Mouse (Mus musculus): ENCODE results near the gene Flvcr2. TPM values are rescaled to one million over a fixed set of nuclear protein-coding genes. Genes with fewer than 3 reads are reported as not detected.

The Flvcr2 gene
- polyA plus RNA-seq, 1 experiment from 2014 or later, result 12.2 TPM

DNA sequence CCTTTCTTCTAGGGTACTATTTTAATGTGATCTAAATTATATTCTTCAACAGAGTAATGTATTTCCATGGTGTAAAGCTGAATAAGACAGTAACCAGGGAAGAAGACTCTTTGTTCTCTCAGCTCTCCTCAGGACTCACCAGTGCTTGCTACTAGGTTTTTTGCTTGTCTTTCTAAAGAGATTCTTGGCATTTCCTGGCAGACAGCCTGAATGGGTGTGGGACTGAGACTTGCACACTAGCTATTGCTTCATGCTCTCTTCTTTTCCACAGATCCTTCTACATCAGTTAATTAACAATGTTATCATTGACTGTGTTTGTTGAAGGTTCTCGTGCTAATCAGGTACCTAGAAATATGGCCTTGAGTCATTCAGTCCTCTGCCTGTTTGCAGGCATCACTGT lies 107.9 kb downstream of the Flvcr2 start:
- WGBS, result 22% methylated on average over 1 of the region's 1 CpGs
- H3K4me1 ChIP-seq (replicated peaks; ENCODE audit: control insufficient read depth, insufficient read depth, low read length), result no peaks in the 10 kb centered on the region

DNA sequence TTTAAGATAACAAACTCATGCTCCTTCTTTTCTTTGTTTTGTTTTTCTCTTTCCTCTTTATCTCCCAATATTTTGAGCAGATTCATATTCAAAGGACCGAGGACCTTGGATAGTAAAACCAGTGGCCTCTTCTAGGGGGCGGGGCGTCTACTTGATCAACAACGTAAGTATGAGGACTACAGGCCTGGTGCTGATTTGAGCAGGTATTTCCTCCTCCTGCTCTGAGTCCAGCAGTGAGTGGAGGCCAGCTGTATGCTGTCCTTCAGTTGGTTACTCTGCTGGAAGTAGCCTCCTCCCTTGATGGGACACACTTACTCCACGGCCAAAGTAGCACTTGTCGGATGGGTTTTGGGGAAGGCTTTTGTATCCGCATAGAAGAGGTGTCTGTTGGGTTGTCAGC lies 111.0 kb downstream of the Flvcr2 start:
- H3K27me3 ChIP-seq (replicated peaks; ENCODE audit: control insufficient read depth, insufficient read depth, low read length), result no peaks in the 10 kb centered on the region

More for the DNA sequence above, 107.9 kb downstream of the Flvcr2 start:
- H3K9ac ChIP-seq (ENCODE audit: low read depth, low read length), result no peak overlapping the region
- TF ChIP-seq CTCF (IDR thresholded peaks at IDR 0.05; ENCODE audit: low read depth), result no peak
- no peaks in the 10 kb centered on the region for H3K27me3 ChIP-seq (replicated peaks; ENCODE audit: control insufficient read depth, insufficient read depth, low read length)
- no peak overlapping the region for H3K4me2 ChIP-seq (replicated peaks; ENCODE audit: low read depth)
- no peak for ATAC-seq
- no peak overlapping the region for H3K27ac ChIP-seq (ENCODE audit: low read depth, low read length)
- H3K36me3 ChIP-seq (ENCODE audit: control insufficient read depth, insufficient read depth), result peaks cover 8% of the 10 kb centered on the region
- no peak overlapping the region for H3K4me3 ChIP-seq (ENCODE audit: low read depth, low read length)
- no peaks in the 10 kb centered on the region for H3K9me3 ChIP-seq (ENCODE audit: control insufficient read depth)

DNA sequence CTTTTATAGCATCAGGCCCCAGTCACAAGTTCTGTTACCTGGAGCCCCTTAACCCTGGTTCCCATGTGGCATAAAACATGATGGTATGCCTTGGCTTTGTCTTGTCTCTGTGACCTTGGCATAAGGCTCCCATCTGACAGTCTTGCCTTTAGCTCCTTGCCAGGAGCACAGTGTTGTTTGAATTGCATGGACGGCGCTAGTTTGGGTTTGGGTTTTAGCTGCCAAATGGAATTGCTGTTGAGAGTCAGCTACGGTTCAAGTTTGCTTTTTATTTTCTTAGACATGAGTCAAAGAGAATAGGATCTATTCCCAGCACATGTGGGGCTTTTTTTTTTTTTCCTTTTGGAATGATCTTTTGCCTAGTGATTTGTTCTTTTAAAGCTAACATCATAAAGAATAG lies 112.8 kb downstream of the Flvcr2 start:
- H3K4me2 ChIP-seq (replicated peaks; ENCODE audit: low read depth), result no peak overlapping the region
- H3K27me3 ChIP-seq (replicated peaks; ENCODE audit: control insufficient read depth, insufficient read depth, low read length), result no peaks in the 10 kb centered on the region
- H3K27ac ChIP-seq (ENCODE audit: low read depth, low read length), result no peak overlapping the region
- TF ChIP-seq CTCF (IDR thresholded peaks at IDR 0.05; ENCODE audit: low read depth), result no peak
- H3K4me1 ChIP-seq (replicated peaks; ENCODE audit: control insufficient read depth, insufficient read depth, low read length), result no peaks in the 10 kb centered on the region
- no peak for ATAC-seq
- WGBS, result 55% methylated on average over 3 of the region's 3 CpGs
- no peak overlapping the region for H3K9ac ChIP-seq (ENCODE audit: low read depth, low read length)
- H3K9me3 ChIP-seq (ENCODE audit: control insufficient read depth), result no peaks in the 10 kb centered on the region
- H3K4me3 ChIP-seq (ENCODE audit: low read depth, low read length), result no peak overlapping the region
- H3K36me3 ChIP-seq (ENCODE audit: control insufficient read depth, insufficient read depth), result peaks cover 5% of the 10 kb centered on the region

More for the DNA sequence above, 111.0 kb downstream of the Flvcr2 start:
- Histone ChIP-seq H3K4me3 (ENCODE audit: low read depth, low read length) (no peak overlapping the region), H3K4me1 (replicated peaks; ENCODE audit: control insufficient read depth, insufficient read depth, low read length) (no peaks in the 10 kb centered on the region), H3K9me3 (ENCODE audit: control insufficient read depth) (no peaks in the 10 kb centered on the region), H3K9ac (ENCODE audit: low read depth, low read length) (no peak overlapping the region), H3K4me2 (replicated peaks; ENCODE audit: low read depth) (no peak overlapping the region), H3K36me3 (ENCODE audit: control insufficient read depth, insufficient read depth) (peaks cover 5% of the 10 kb centered on the region), H3K27ac (ENCODE audit: low read depth, low read length) (no peak overlapping the region)
- TF ChIP-seq CTCF (IDR thresholded peaks at IDR 0.05; ENCODE audit: low read depth), result no peak
- WGBS, result 75% methylated on average over 7 of the region's 7 CpGs
- ATAC-seq, result no peak

DNA sequence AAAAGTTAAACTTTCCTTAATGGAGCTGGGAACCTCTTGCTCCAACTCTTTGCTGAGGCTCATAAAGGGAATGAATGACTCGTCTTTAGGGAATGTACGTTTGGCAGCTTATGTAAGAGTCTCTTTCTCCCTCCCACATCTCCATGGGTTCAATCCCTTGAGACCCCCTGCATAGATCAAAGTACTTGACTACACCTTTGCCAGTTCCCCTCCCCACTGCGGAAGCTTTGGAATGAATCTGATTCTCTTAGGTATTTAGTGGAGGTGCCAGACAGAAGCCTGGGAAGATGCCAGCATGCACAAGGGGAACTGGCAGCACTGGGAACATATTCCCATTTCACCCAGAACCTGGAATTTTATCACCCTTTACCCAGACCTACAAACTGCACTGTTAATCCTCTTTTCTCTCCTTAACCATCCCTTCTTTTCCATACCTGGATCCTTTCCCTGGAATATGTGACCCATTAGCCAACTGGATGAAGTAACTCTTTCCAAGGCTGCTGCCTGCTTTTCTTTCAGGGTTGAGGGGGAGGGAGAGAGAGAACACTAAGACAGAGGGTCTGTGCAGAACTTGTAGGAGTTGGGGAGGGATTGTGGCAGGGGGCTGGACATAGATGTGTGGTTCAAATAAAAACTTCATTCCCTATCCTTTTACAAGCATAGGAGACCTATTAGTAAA lies 113.3 kb downstream of the Flvcr2 start:
- Histone ChIP-seq H3K4me2 (replicated peaks; ENCODE audit: low read depth) (no peak overlapping the region), H3K9me3 (ENCODE audit: control insufficient read depth) (no peaks in the 10 kb centered on the region), H3K9ac (ENCODE audit: low read depth, low read length) (no peak overlapping the region), H3K27ac (ENCODE audit: low read depth, low read length) (no peak overlapping the region), H3K4me3 (ENCODE audit: low read depth, low read length) (no peak overlapping the region), H3K36me3 (ENCODE audit: control insufficient read depth, insufficient read depth) (peaks cover 10% of the 10 kb centered on the region), H3K27me3 (replicated peaks; ENCODE audit: control insufficient read depth, insufficient read depth, low read length) (no peaks in the 10 kb centered on the region), H3K4me1 (replicated peaks; ENCODE audit: control insufficient read depth, insufficient read depth, low read length) (no peaks in the 10 kb centered on the region)
- 52% methylated on average over 3 of the region's 3 CpGs for WGBS
- ATAC-seq, result no peak
- TF ChIP-seq CTCF (IDR thresholded peaks at IDR 0.05; ENCODE audit: low read depth), result no peak

DNA sequence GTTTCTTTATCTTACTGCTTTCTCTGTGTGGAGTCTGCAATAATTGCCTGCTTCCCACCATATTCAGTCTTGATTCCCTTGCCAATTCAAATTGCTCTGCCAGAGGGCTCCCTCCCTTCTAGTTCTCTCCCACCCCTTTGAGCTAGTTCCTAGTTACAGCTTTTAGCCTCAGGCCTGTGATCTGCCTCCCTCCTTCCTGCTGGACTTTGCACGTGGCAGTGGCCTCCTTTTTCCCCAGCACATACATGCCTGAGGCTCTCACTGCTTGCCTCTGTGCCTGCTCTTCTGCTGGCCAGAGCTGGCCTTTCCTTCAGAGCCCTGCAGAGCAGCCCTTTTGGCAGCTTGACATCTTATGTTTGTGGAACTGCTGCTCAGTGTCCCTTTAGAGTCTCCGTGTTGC lies 116.2 kb downstream of the Flvcr2 start:
- Histone ChIP-seq H3K36me3 (ENCODE audit: control insufficient read depth, insufficient read depth) (peaks cover 13% of the 10 kb centered on the region; the same call in 1 of the 2 replicates), H3K9me3 (ENCODE audit: control insufficient read depth) (no peaks in the 10 kb centered on the region), H3K4me3 (ENCODE audit: low read depth, low read length) (no peak overlapping the region), H3K27ac (ENCODE audit: low read depth, low read length) (peak overlapping the region; percentile 28; the same call in 1 of the 2 replicates), H3K4me2 (replicated peaks; ENCODE audit: low read depth) (no peak overlapping the region), H3K4me1 (replicated peaks; ENCODE audit: control insufficient read depth, insufficient read depth, low read length) (no peaks in the 10 kb centered on the region), H3K9ac (ENCODE audit: low read depth, low read length) (no peak overlapping the region), H3K27me3 (replicated peaks; ENCODE audit: control insufficient read depth, insufficient read depth, low read length) (no peaks in the 10 kb centered on the region)
- WGBS, result 41% methylated on average over 2 of the region's 2 CpGs
- no peak for ATAC-seq
- TF ChIP-seq CTCF (IDR thresholded peaks at IDR 0.05; ENCODE audit: low read depth), result no peak

Small RNAs within 50 kb of the gene (microRNA-seq; reads per million reads assigned to microRNA genes)
- not detected for gene Gm47285

Other genes starting within 250 kb of the Flvcr2 start
- gene Jdp2, start 147.5 kb upstream of the Flvcr2 start, polyA plus RNA-seq (2015; fragmentation: Nextera tagmentation; extraction: Ambion mirVana), result 0.44 TPM in 2 replicates
- 2.5 and 3.0 TPM in 2 replicates for gene Batf, start 59.9 kb upstream of the Flvcr2 start, polyA plus RNA-seq (2015; fragmentation: Nextera tagmentation; extraction: Ambion mirVana)
- 114 and 116 TPM in 2 replicates for gene Erg28, start 78.0 kb downstream of the Flvcr2 start, polyA plus RNA-seq (2015; fragmentation: Nextera tagmentation; extraction: Ambion mirVana)
- 3.3 and 3.6 TPM in 2 replicates for gene Ttll5, start 78.1 kb downstream of the Flvcr2 start, polyA plus RNA-seq (2015; fragmentation: Nextera tagmentation; extraction: Ambion mirVana)

Data from intestine, postnatal 0 days (tissue).